Mouse (Mus musculus): Measurements from ENCODE around the gene Casp6. TPM values are rescaled to one million over a fixed set of nuclear protein-coding genes. Genes with fewer than 3 reads are reported as not detected.

Gene Casp6
- 10 to 100 TPM; 23.1 to 29.0 TPM for total RNA-seq (2023)

GRCm38 (mm10) chr3:129901271-129901809, at the start of gene Casp6:
Gene Casp6 (plus strand): TSS chr3:129901425.

GRCm38 (mm10) chr3:129878405-129879021, 22.7 kb upstream of the Casp6 start, which contains the start of gene Pla2g12a:
Gene Pla2g12a (plus strand): TSS chr3:129878606.

Other genes starting within 250 kb of the Casp6 start
- gene Egf, start 146.1 kb upstream of the Casp6 start, total RNA-seq (2023): 1 to 10 TPM; 2.3 to 6.2 TPM
- not detected for gene Lrit3, start 97.4 kb upstream of the Casp6 start, total RNA-seq (2023)
- gene Rrh, start 78.8 kb upstream of the Casp6 start, total RNA-seq (2023): 1 to 10 TPM; 2.7 to 3.8 TPM
- gene Gar1, start 70.0 kb upstream of the Casp6 start, total RNA-seq (2023): 10 to 100 TPM; 61.0 to 72.0 TPM
- gene Cfi, start 65.5 kb upstream of the Casp6 start, total RNA-seq (2023): not detected
- 10 to 100 TPM; 12.2 to 13.2 TPM for gene Pla2g12a, start 22.8 kb upstream of the Casp6 start, total RNA-seq (2023)
- not detected for gene Mcub, start 68.8 kb downstream of the Casp6 start, total RNA-seq (2023)
- gene Sec24b, start 160.1 kb downstream of the Casp6 start, total RNA-seq (2023): 100 to 1,000 TPM; 108 to 140 TPM
- gene Col25a1, start 230.1 kb downstream of the Casp6 start, total RNA-seq (2023): not detected